8 mouse cellular contexts compared by ENCODE assay signal in the genomic region with DNA sequence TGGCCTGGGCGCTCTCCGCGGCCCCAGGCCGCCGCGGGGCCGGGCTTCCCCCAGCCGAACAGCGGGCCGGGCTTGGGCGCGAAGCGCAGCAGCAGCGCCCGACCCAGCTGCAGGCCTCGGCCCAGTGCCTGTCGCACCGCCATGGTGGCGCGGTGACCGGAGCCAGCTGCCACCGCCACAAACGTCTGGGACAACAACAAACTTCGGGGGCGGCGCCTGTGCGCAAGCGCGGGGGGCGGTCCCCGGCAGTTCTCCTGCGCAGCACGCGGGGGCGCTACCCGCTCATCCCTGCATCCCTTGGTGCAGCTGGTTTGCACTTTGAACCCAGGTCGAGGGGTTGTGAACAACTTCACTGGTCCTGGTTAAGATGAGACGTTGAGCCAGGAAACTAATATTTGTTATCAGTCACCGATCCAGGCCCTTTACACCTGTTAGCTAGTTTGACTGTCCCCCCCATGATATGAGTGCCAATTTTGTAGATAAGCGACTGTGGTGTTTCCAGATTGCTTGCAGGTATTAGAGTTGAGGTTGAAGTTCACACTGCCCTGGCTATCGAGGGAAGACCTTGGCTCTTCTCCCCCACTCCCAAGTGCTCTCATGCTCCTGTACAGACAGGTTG. TPM values are rescaled to one million over a fixed set of nuclear protein-coding genes. Genes with fewer than 3 reads are reported as not detected.
DNase-seq lines count a peak whose midpoint lies in the region; ATAC-seq lines count a peak whose summit lies in the region.

Gene Pink1 (minus strand): TSS at position 231 of the 619 bp plus-strand sequence.

- peak within 1 kb of the TSS; percentile 91 for H3K9ac ChIP-seq in heart, embryonic 14.5 days (ENCODE audit: low read length)
- H3K9ac ChIP-seq in liver, embryonic 12.5 days: peak within 1 kb of the TSS; percentile 96

- ATAC-seq in CD4-positive, CD25-positive, alpha-beta regulatory T cell, adult 4 months: peak; percentile 81
- peak; percentile 70 for ATAC-seq in heart, embryonic 14.5 days (ENCODE audit: insufficient number of reproducible peaks, insufficient read depth, low FRiP score, low read depth)
- peak; percentile 67 for ATAC-seq in liver, embryonic 12.5 days

- 4% methylated on average over 41 of the region's 41 CpGs for WGBS in forebrain, embryonic 10.5 days
- WGBS in heart, embryonic 14.5 days: 3% methylated on average over 41 of the region's 41 CpGs
- 2% methylated on average over 41 of the region's 41 CpGs for WGBS in liver, embryonic 12.5 days (ENCODE audit: insufficient replicate concordance)

- peak within 1 kb of the TSS; percentile 62 for H3K4me2 ChIP-seq in heart, embryonic 14.5 days (ENCODE audit: low read length)
- peak within 1 kb of the TSS; percentile 85 for H3K4me2 ChIP-seq in liver, embryonic 12.5 days

- H3K4me3 ChIP-seq in forebrain, embryonic 10.5 days: peak within 1 kb of the TSS; percentile 93
- H3K4me3 ChIP-seq in heart, embryonic 14.5 days (ENCODE audit: control insufficient read depth in 1 of 2, insufficient read depth in 1 of 2, low read depth in 1 of 2, low read length in 2 of 2): peak within 1 kb of the TSS; percentile 68 to 83
- H3K4me3 ChIP-seq in liver, embryonic 12.5 days: peak within 1 kb of the TSS; percentile 78

- peak; percentile 59 for DNase-seq in c-Kit-negative CD71-positive TER-119-positive erythroid progenitor cells, embryonic 14.5 days (ENCODE audit: low read depth, low spot score)
- peak; percentile 86 for DNase-seq in forebrain, embryonic 10.5 days (ENCODE audit: extremely low spot score, low spot score)
- DNase-seq in kidney, postnatal 14 days: peak; percentile 96
- peak; percentile 94 for DNase-seq in naive thymus-derived CD4-positive, alpha-beta T cell, adult 2 months (ENCODE audit: low read depth)
- peak; percentile 90 for DNase-seq in splenic B cell, adult 2 months (ENCODE audit: low read depth, low spot score)

- H3K9me3 ChIP-seq in forebrain, embryonic 10.5 days: 0 out of 2 replicates have a peak, but pooled peaks cover 3% of the 10 kb centered on the region
- H3K9me3 ChIP-seq in heart, embryonic 14.5 days (ENCODE audit: control insufficient read depth, low read length): no peaks in the 10 kb centered on the region
- H3K9me3 ChIP-seq in liver, embryonic 12.5 days (replicated peaks): no peaks in the 10 kb centered on the region

- peaks cover 63% of the 10 kb centered on the region for H3K4me1 ChIP-seq in forebrain, embryonic 10.5 days
- peaks cover 13 to 45% of the 10 kb centered on the region in 2 experiments for H3K4me1 ChIP-seq in heart, embryonic 14.5 days (ENCODE audit: control insufficient read depth in 2 of 2, insufficient read depth in 2 of 2, low read length in 2 of 2)
- peaks cover 33% of the 10 kb centered on the region for H3K4me1 ChIP-seq in liver, embryonic 12.5 days

- peaks cover 8% of the 10 kb centered on the region for H3K27me3 ChIP-seq in forebrain, embryonic 10.5 days (ENCODE audit: poor library complexity, severe bottlenecking)
- peaks cover 7% of the 10 kb centered on the region; the same call in 1 of the 2 replicates for H3K27me3 ChIP-seq in heart, embryonic 14.5 days (ENCODE audit: control insufficient read depth, insufficient read depth, low read length)
- peaks cover 18% of the 10 kb centered on the region for H3K27me3 ChIP-seq in liver, embryonic 12.5 days (replicated peaks)
- no peaks in the 10 kb centered on the region for H3K27me3 ChIP-seq in splenic B cell, adult 2 months (ENCODE audit: control insufficient read depth, insufficient read depth, low read length, poor library complexity, severe bottlenecking)

- H3K36me3 ChIP-seq in forebrain, embryonic 10.5 days (replicated peaks): no peaks in the 10 kb centered on the region
- no peaks in the 10 kb centered on the region for H3K36me3 ChIP-seq in heart, embryonic 14.5 days (ENCODE audit: control insufficient read depth, insufficient read depth, low read length)
- no peaks in the 10 kb centered on the region for H3K36me3 ChIP-seq in liver, embryonic 12.5 days
- H3K36me3 ChIP-seq in splenic B cell, adult 2 months (ENCODE audit: control insufficient read depth, insufficient read depth, low read length, poor library complexity, severe bottlenecking): no peaks in the 10 kb centered on the region

- H3K27ac ChIP-seq in forebrain, embryonic 10.5 days: peak within 1 kb of the TSS; percentile 94
- H3K27ac ChIP-seq in heart, embryonic 14.5 days (replicated peaks in 1 of 2; ENCODE audit: control insufficient read depth in 1 of 2, insufficient read depth in 1 of 2, low read depth in 2 of 2, low read length in 2 of 2): peak within 1 kb of the TSS; percentile 95 to 96
- H3K27ac ChIP-seq in liver, embryonic 12.5 days: peak within 1 kb of the TSS; percentile 97

RNA-seq across cellular contexts. Expression of gene Pink1, which starts in this region (rescaled TPM):
- 10 to 100 TPM; 12.9 to 22.6 TPM for polyA plus RNA-seq in CD4-positive, CD25-positive, alpha-beta regulatory T cell, adult 4 months (2017; shearing (Covaris generic))
- polyA plus RNA-seq in forebrain, embryonic 10.5 days (2016; fragmentation: Nextera tagmentation; extraction: Ambion mirVana): 24.6 and 26.7 TPM in 2 replicates
- 43.2 and 50.9 TPM in 2 replicates for polyA plus RNA-seq in heart, embryonic 14.5 days (2014; fragmentation: Nextera tagmentation; extraction: Ambion mirVana)
- polyA plus RNA-seq in liver, embryonic 12.5 days (2016; fragmentation: Nextera tagmentation; extraction: Ambion mirVana): 28.8 and 30.2 TPM in 2 replicates

Comparison
In these comparisons a context has a peak if more than half of its experiments do, and no peak if none do; other contexts are left out.
1. Peak in every context shown above with its lines: DNase-seq, ATAC-seq, H3K4me3 ChIP-seq and H3K27ac ChIP-seq.